Mouse (Mus musculus) spleen, postnatal 0 days (tissue): ENCODE measurements around the gene Hmgb3. TPM values are rescaled to one million over a fixed set of nuclear protein-coding genes. Genes with fewer than 3 reads are reported as not detected.

Source experiments
- polyA plus RNA-seq: library from polyadenylated mRNA; unstranded; fragments of >200 nt; fragmentation: Nextera tagmentation; extraction: Ambion mirVana; gene quantifications from 2 replicates; pipeline ENCODE4 v1.2.1, GENCODE M21; 2015

Gene Hmgb3
- 278 and 318 TPM in 2 replicates for polyA plus RNA-seq

GRCm38 (mm10) chrX:71555415-71556114, at the start of gene Hmgb3:
Gene Hmgb3 (plus strand): TSS chrX:71555918.

Other genes starting within 250 kb of the Hmgb3 start
- gene Mtmr1, start 191.2 kb upstream of the Hmgb3 start, polyA plus RNA-seq, result 6.0 and 7.5 TPM in 2 replicates
- gene Cd99l2, start 63.1 kb upstream of the Hmgb3 start, polyA plus RNA-seq, result 8.3 and 9.7 TPM in 2 replicates
- gene Gpr50, start 107.7 kb downstream of the Hmgb3 start, polyA plus RNA-seq, result 0.11 and 0.23 TPM in 2 replicates